Mouse (Mus musculus) liver, embryonic 15.5 days (tissue): ENCODE data around the gene Amotl1. TPM values are rescaled to one million over a fixed set of nuclear protein-coding genes. Genes with fewer than 3 reads are reported as not detected.

Experiments
- ATAC-seq: fragments of 200-750 bp; cut with Nextera tagmentation; 2 replicates; pipeline ENCODE4 v1.8.0; 2017; ENCODE audit warnings: moderate number of reproducible peaks, mild to moderate bottlenecking, moderate library complexity; ENCODE audit not compliant: insufficient read depth
- H3K27ac ChIP-seq: fragments of 300-500 bp; sonication (generic); replicated peaks from 2 replicates; pipeline ENCODE4 v1.5.1; 2015; ENCODE audit warnings: mild to moderate bottlenecking, inconsistent platforms
- H3K27me3 ChIP-seq: fragments of 300-500 bp; sonication (generic); 2 replicates; pipeline ENCODE4 v1.6.1; 2015; ENCODE audit warnings: mild to moderate bottlenecking, inconsistent platforms
- H3K36me3 ChIP-seq: fragments of 300-500 bp; sonication (generic); replicated peaks from 2 replicates; pipeline ENCODE4 v1.6.1; 2015; ENCODE audit warnings: moderate library complexity, mild to moderate bottlenecking, inconsistent platforms
- H3K4me1 ChIP-seq: fragments of 300-500 bp; sonication (generic); replicated peaks from 2 replicates; pipeline ENCODE4 v1.6.1; 2015; ENCODE audit warnings: inconsistent platforms
- H3K4me2 ChIP-seq: fragments of 300-500 bp; sonication (generic); 2 replicates; pipeline ENCODE4 v1.6.1; 2015; ENCODE audit warnings: moderate library complexity, mild to moderate bottlenecking, inconsistent platforms
- H3K4me3 ChIP-seq: fragments of 300-500 bp; sonication (generic); replicated peaks from 2 replicates; pipeline ENCODE4 v1.5.1; 2015; ENCODE audit warnings: mild to moderate bottlenecking, inconsistent platforms
- H3K9ac ChIP-seq: fragments of 300-500 bp; sonication (generic); 2 replicates; pipeline ENCODE4 v1.6.1; 2015; ENCODE audit warnings: moderate library complexity, mild to moderate bottlenecking, inconsistent platforms
- H3K9me3 ChIP-seq: fragments of 300-500 bp; sonication (generic); replicated peaks from 2 replicates; pipeline ENCODE4 v1.6.1; 2016; ENCODE audit warnings: inconsistent platforms
- WGBS: fragments of 180-500 bp; shearing (Covaris S2); methylation state at CpG from one replicate; pipeline ENCODE4 v1.1.7; 2015; ENCODE audit warnings: mixed read lengths; ENCODE audit not compliant: insufficient replicate concordance; 5-methylcytosine and 5-hydroxymethylcytosine counted together
- polyA plus RNA-seq: library from polyadenylated mRNA; unstranded; fragments of >200 nt; fragmentation: Nextera tagmentation; extraction: Ambion mirVana; gene quantifications from 2 replicates; pipeline ENCODE4 v1.2.1, GENCODE M21; 2015

Gene Amotl1
- polyA plus RNA-seq, 1 experiment from 2014 or later, result 1.8 TPM

- 61% methylated on average over 2 of the region's 2 CpGs for WGBS
- H3K9ac ChIP-seq, result no peak overlapping the region
- no peaks in the 10 kb centered on the region for H3K36me3 ChIP-seq
- H3K4me1 ChIP-seq, result no peaks in the 10 kb centered on the region
- H3K4me3 ChIP-seq, result no peak overlapping the region
- no peak overlapping the region for H3K27ac ChIP-seq
- ATAC-seq, result no peak
- H3K27me3 ChIP-seq, result no peaks in the 10 kb centered on the region
- H3K4me2 ChIP-seq, result no peak overlapping the region
- H3K9me3 ChIP-seq, result no peaks in the 10 kb centered on the region
Observed at GRCm38 (mm10) chr9:14663591-14663990, 18.7 kb upstream of the Amotl1 start.

GRCm38 (mm10) chr9:14662876-14663275 is 18.0 kb upstream of the Amotl1 start:
- no peaks in the 10 kb centered on the region for H3K27me3 ChIP-seq
- no peak overlapping the region for H3K27ac ChIP-seq
- ATAC-seq, result no peak
- H3K36me3 ChIP-seq, result no peaks in the 10 kb centered on the region
- no peak overlapping the region for H3K4me3 ChIP-seq
- H3K4me1 ChIP-seq, result no peaks in the 10 kb centered on the region
- no peaks in the 10 kb centered on the region for H3K9me3 ChIP-seq
- no peak overlapping the region for H3K9ac ChIP-seq
- H3K4me2 ChIP-seq, result no peak overlapping the region
- WGBS, result 53% methylated on average over 7 of the region's 7 CpGs

GRCm38 (mm10) chr9:14662138-14662537 is 17.3 kb upstream of the Amotl1 start:
- no peak overlapping the region for H3K4me3 ChIP-seq
- WGBS, result 64% methylated on average over 9 of the region's 9 CpGs

GRCm38 (mm10) chr9:14657926-14658325 is 13.1 kb upstream of the Amotl1 start:
- no peak overlapping the region for H3K4me3 ChIP-seq
- 15% methylated on average over 2 of the region's 2 CpGs for WGBS
- no peak overlapping the region for H3K9ac ChIP-seq
- H3K4me2 ChIP-seq, result no peak overlapping the region
- no peak overlapping the region for H3K27ac ChIP-seq
- ATAC-seq, result no peak
- H3K4me1 ChIP-seq, result no peaks in the 10 kb centered on the region
- H3K36me3 ChIP-seq, result no peaks in the 10 kb centered on the region
- no peaks in the 10 kb centered on the region for H3K9me3 ChIP-seq
- H3K27me3 ChIP-seq, result no peaks in the 10 kb centered on the region

More at GRCm38 (mm10) chr9:14662138-14662537, 17.3 kb upstream of the Amotl1 start:
- no peak overlapping the region for H3K4me2 ChIP-seq
- H3K4me1 ChIP-seq, result no peaks in the 10 kb centered on the region
- no peaks in the 10 kb centered on the region for H3K36me3 ChIP-seq
- no peak overlapping the region for H3K27ac ChIP-seq
- H3K9ac ChIP-seq, result no peak overlapping the region
- no peaks in the 10 kb centered on the region for H3K9me3 ChIP-seq
- no peaks in the 10 kb centered on the region for H3K27me3 ChIP-seq
- no peak for ATAC-seq

GRCm38 (mm10) chr9:14654010-14654409 is 9.2 kb upstream of the Amotl1 start:
- Histone ChIP-seq H3K4me1 (no peaks in the 10 kb centered on the region), H3K9me3 (no peaks in the 10 kb centered on the region), H3K36me3 (no peaks in the 10 kb centered on the region), H3K27ac (no peak overlapping the region), H3K4me2 (no peak overlapping the region), H3K9ac (no peak overlapping the region), H3K4me3 (no peak overlapping the region), H3K27me3 (no peaks in the 10 kb centered on the region)
- WGBS, result 56% methylated on average over 2 of the region's 2 CpGs
- no peak for ATAC-seq

- no peaks in the 10 kb centered on the region for H3K27me3 ChIP-seq
- 46% methylated on average over 1 of the region's 1 CpGs for WGBS
- no peaks in the 10 kb centered on the region for H3K4me1 ChIP-seq
- H3K4me3 ChIP-seq, result no peak overlapping the region
- no peaks in the 10 kb centered on the region for H3K36me3 ChIP-seq
- no peak overlapping the region for H3K27ac ChIP-seq
- no peak overlapping the region for H3K4me2 ChIP-seq
- no peaks in the 10 kb centered on the region for H3K9me3 ChIP-seq
- no peak for ATAC-seq
- no peak overlapping the region for H3K9ac ChIP-seq
Observed at GRCm38 (mm10) chr9:14652761-14653160, 7.9 kb upstream of the Amotl1 start.

GRCm38 (mm10) chr9:14647849-14648248 is 3.0 kb upstream of the Amotl1 start:
- no peak overlapping the region for H3K4me3 ChIP-seq
- H3K4me2 ChIP-seq, result no peak overlapping the region
- no peak overlapping the region for H3K27ac ChIP-seq
- no peaks in the 10 kb centered on the region for H3K9me3 ChIP-seq
- ATAC-seq, result no peak
- WGBS, result 63% methylated on average over 8 of the region's 8 CpGs
- H3K36me3 ChIP-seq, result no peaks in the 10 kb centered on the region
- H3K4me1 ChIP-seq, result no peaks in the 10 kb centered on the region
- no peak overlapping the region for H3K9ac ChIP-seq
- H3K27me3 ChIP-seq, result no peaks in the 10 kb centered on the region

- no peak for ATAC-seq
- WGBS, result 73% methylated on average over 1 of the region's 1 CpGs
- H3K27me3 ChIP-seq, result no peaks in the 10 kb centered on the region
Observed at GRCm38 (mm10) chr9:14646641-14647040, 1.8 kb upstream of the Amotl1 start.

GRCm38 (mm10) chr9:14646061-14646460 is 1.2 kb upstream of the Amotl1 start:
- Histone ChIP-seq H3K27ac (no peak overlapping the region), H3K36me3 (no peaks in the 10 kb centered on the region), H3K4me2 (no peak overlapping the region), H3K27me3 (no peaks in the 10 kb centered on the region), H3K9me3 (no peaks in the 10 kb centered on the region), H3K9ac (no peak overlapping the region), H3K4me3 (no peak overlapping the region), H3K4me1 (no peaks in the 10 kb centered on the region)
- ATAC-seq, result no peak
- WGBS, result 51% methylated on average over 3 of the region's 3 CpGs

More at GRCm38 (mm10) chr9:14646641-14647040, 1.8 kb upstream of the Amotl1 start:
- H3K4me1 ChIP-seq, result no peaks in the 10 kb centered on the region
- no peak overlapping the region for H3K27ac ChIP-seq
- no peak overlapping the region for H3K4me2 ChIP-seq
- H3K9ac ChIP-seq, result no peak overlapping the region
- H3K4me3 ChIP-seq, result no peak overlapping the region
- no peaks in the 10 kb centered on the region for H3K9me3 ChIP-seq
- H3K36me3 ChIP-seq, result no peaks in the 10 kb centered on the region

GRCm38 (mm10) chr9:14643328-14643727 is 1.5 kb downstream of the Amotl1 start:
- Histone ChIP-seq H3K27ac (no peak overlapping the region), H3K36me3 (no peaks in the 10 kb centered on the region), H3K4me2 (no peak overlapping the region), H3K9ac (no peak overlapping the region), H3K4me3 (no peak overlapping the region), H3K4me1 (no peaks in the 10 kb centered on the region), H3K9me3 (no peaks in the 10 kb centered on the region), H3K27me3 (no peaks in the 10 kb centered on the region)
- no peak for ATAC-seq
- WGBS, result 48% methylated on average over 6 of the region's 6 CpGs

GRCm38 (mm10) chr9:14642251-14643021 is 2.4 kb downstream of the Amotl1 start:
- H3K27me3 ChIP-seq, result no peaks in the 10 kb centered on the region
- ATAC-seq, result no peak; the same call in 1 of the 2 replicates
- H3K4me1 ChIP-seq, result no peaks in the 10 kb centered on the region
- H3K9me3 ChIP-seq, result no peaks in the 10 kb centered on the region
- H3K36me3 ChIP-seq, result no peaks in the 10 kb centered on the region
- no peak overlapping the region for H3K9ac ChIP-seq
- no peak overlapping the region for H3K4me2 ChIP-seq
- H3K27ac ChIP-seq, result no peak overlapping the region
- no peak overlapping the region for H3K4me3 ChIP-seq
- WGBS, result 10% methylated on average over 5 of the region's 5 CpGs
